Mouse (Mus musculus) intestine, embryonic 16.5 days (tissue): ENCODE data around the gene Cmtr2. TPM values are rescaled to one million over a fixed set of nuclear protein-coding genes. Genes with fewer than 3 reads are reported as not detected.

Experiments used
- polyA plus RNA-seq: library from polyadenylated mRNA; unstranded; fragments of >200 nt; fragmentation: Nextera tagmentation; extraction: Ambion mirVana; gene quantifications from 2 replicates; pipeline ENCODE4 v1.2.1, GENCODE M21; 2015

The Cmtr2 gene
- polyA plus RNA-seq, 1 experiment from 2014 or later, result 8.0 TPM

Other genes with a start within 250 kb of the Cmtr2 start
- not detected in 2 replicates for gene Tat, start 225.2 kb upstream of the Cmtr2 start, polyA plus RNA-seq
- 3.9 and 4.4 TPM in 2 replicates for gene Chst4, start 175.9 kb upstream of the Cmtr2 start, polyA plus RNA-seq
- 3.7 and 4.9 TPM in 2 replicates for gene Zfp612, start 135.9 kb upstream of the Cmtr2 start, polyA plus RNA-seq
- gene Gm21964, start 114.5 kb upstream of the Cmtr2 start, polyA plus RNA-seq, result not detected in 2 replicates
- gene Gm17720, start 112.9 kb upstream of the Cmtr2 start, polyA plus RNA-seq, result not detected in 2 replicates
- not detected in 2 replicates for gene Calb2, start 47.5 kb upstream of the Cmtr2 start, polyA plus RNA-seq
- 0.06 and 0.07 TPM in 2 replicates for gene Hydin, start 51.3 kb downstream of the Cmtr2 start, polyA plus RNA-seq